Mouse (Mus musculus) layer of hippocampus, postnatal 25 days (tissue): ENCODE data around the gene Tmed6. TPM values are rescaled to one million over a fixed set of nuclear protein-coding genes. Genes with fewer than 3 reads are reported as not detected.
"Not testable (repeated sequence)": the region's sequence is repeated elsewhere in the genome, so short reads cannot be mapped to it uniquely, and the experiment has no call there.

Experiments used
- DNase-seq, 2 experiments: peaks; one replicate each; pipeline ENCODE4 v3.0.0; 2022; ENCODE audit warnings: mixed read lengths in 2 of 2, low spot score in 1 of 2; ENCODE audit errors: extremely low spot score in 1 of 2
- total RNA-seq, 2 experiments: library from RNA; stranded (reverse); gene quantifications; 2 replicates each; pipeline ENCODE4 v1.2.3; 2021

Tmed6 gene
- total RNA-seq, 2 experiments from 2014 or later, result not detected

- DNase-seq, result no peak
Measured at GRCm38 (mm10) chr8:107076239-107076888, 10.9 kb upstream of the Tmed6 start.

- no peak for DNase-seq
Measured at GRCm38 (mm10) chr8:107074128-107074527, 8.7 kb upstream of the Tmed6 start.

DNA sequence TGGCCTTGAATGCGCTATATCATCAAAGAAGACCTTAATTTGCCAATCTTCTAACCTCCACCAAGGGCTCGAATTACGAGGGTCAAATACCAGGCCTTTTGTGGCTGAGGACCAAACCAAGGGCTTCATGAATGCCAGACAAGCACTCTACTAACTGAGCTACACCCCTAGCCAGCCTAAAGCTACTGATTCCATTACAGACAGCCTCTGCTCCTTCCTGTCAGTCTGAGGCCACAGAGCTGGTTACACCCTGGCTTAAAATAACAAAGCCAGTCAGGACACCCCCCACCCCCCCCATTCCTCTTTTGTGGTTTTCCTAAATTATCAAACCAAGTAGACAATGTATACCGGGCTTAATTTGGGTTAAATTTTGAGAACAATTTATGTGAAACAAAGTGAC is 8.3 kb upstream of the Tmed6 start:
- DNase-seq, result no peak

GRCm38 (mm10) chr8:107062613-107063012 is 2.8 kb downstream of the Tmed6 start:
- DNase-seq, result no peak

GRCm38 (mm10) chr8:107056973-107057369 is 8.5 kb downstream of the Tmed6 start:
- DNase-seq, result no peak

DNA sequence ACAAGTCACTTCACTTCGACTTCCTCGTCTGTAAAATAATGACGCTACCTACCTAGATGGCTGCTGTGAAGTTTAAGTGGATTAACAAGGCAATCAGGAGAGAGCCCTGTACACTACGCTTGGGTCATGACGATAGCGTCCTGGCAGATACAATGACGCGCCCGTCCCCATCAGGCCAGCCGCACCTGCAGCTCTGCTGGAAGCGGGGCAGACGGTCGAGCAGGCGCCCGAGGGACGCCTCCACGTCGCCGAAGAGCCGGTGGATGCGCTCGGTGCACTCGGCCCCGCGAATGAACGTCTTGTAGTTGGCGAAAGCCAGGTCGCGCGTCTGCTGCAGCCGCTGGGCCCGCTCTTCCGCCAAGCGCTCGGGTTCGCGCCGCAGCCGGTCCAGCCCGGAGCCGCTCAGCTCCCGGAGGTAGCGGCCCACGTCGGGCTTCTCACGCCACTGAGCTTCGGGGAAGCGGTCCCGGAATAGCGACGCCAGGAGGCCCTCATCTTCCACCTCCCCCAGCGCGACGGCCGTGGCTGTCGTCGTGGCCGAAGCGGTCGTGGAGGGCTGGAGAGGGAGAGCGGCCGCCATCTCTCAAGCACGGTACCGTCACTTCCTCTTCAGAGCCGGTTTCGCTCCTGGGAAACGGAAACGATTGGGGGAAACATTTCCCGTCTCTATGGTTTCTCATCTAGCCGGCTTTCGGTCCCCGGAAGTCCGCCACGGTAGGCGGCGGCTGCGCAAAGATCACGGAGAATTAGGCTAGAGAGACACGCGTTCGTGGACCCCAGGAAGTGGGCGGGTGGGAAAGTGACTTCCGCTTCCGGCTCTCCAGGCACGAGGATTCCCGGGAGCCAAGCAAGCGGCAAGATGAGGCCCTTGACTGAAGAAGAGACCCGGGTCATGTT is 9.1 kb downstream of the Tmed6 start, which contains the start of the genes Cog8 and Nip7:
Gene Cog8 (minus strand): TSS at position 614 of the 897 bp plus-strand sequence.
Gene Nip7 (plus strand): TSS at position 802 of the 897 bp plus-strand sequence.
- DNase-seq, result peak; percentile 84 to 89

DNA sequence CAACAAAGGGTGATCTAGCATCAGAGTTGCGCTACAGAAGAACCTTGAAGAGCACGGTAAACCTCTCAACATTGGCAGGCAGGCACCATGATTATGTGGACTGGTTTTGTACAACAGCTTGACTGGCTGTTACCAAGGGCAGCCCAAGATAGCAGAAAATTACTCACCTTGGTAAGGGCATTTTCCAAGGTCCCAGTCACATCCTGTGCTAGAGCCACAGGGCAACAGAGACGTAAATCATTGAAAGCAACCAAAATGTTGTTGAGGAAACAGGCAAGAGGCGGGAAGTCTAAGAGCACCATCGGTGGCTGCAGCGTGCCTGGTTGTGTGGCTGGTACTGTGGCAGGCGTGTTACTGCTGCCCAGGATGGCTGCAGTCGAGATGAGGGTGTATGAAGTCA is 13.4 kb downstream of the Tmed6 start:
- DNase-seq, result no peak

DNA sequence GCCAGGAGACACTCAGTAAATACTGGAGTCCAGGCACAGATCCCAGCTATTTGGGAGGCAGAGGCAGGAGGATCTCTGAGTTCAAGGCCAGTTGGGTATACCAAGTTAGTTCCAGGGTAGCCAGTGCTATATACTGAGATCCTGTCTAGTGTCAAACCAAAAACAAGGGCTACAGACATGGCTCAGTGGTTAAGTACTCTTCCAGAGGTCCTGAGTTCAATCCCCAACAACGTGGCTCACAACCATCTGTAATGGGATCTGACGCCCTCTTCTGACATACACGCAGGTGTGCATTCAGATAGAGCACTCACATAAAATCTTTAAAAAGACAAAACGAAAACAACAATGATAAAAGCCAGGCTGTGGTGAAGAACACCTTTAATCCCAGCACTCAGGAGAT is 16.0 kb downstream of the Tmed6 start:
- DNase-seq, result no peak

GRCm38 (mm10) chr8:107048061-107048941 is 17.1 kb downstream of the Tmed6 start, which contains the start of gene Pdf:
Pdf (minus strand) TSS chr8:107048614.
- peak; percentile 75 to 79 for DNase-seq

DNA sequence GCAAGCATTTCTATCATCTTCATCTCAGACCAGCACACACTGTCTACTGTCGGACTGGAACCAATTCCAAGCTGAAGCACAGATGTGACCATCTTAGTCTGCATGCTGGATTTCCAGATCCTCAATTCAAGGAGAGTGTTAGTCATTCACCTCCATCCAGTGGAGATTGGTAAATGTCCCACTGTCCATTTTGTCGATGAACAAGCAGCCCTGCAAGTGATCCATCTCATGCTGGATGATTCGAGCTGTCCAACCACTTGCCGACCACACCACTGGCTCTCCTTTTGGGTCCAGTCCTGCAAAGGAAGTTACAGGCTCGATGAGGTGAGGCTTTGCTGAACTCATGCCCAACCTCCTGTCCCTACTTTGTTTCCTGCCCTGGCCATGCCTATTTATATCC is 18.5 kb downstream of the Tmed6 start:
- DNase-seq, result no peak

- DNase-seq, result no peak
Measured at GRCm38 (mm10) chr8:107045478-107045877, 20.0 kb downstream of the Tmed6 start.

- DNase-seq, result no peak
Measured at GRCm38 (mm10) chr8:107040632-107041031, 24.8 kb downstream of the Tmed6 start.

DNA sequence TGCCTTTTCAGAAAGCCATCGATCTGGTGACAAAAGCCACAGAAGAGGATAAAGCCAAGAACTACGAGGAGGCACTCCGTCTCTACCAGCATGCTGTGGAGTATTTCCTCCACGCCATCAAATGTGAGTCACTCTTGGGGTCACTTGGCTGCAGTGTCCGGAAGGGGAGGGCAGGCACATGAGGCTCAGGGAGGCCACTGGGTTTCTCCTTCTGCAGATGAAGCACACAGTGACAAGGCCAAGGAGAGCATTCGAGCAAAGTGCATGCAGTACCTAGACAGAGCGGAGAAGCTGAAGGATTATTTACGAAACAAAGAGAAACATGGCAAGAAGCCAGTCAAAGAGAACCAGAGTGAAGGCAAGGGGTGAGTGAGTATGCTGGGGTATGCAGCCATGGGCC is 28.8 kb downstream of the Tmed6 start:
- DNase-seq, result no peak

GRCm38 (mm10) chr8:107035641-107036040 is 29.8 kb downstream of the Tmed6 start:
- DNase-seq, result no peak

GRCm38 (mm10) chr8:107033609-107034008 is 31.8 kb downstream of the Tmed6 start:
- DNase-seq, result not testable (repeated sequence)

DNA sequence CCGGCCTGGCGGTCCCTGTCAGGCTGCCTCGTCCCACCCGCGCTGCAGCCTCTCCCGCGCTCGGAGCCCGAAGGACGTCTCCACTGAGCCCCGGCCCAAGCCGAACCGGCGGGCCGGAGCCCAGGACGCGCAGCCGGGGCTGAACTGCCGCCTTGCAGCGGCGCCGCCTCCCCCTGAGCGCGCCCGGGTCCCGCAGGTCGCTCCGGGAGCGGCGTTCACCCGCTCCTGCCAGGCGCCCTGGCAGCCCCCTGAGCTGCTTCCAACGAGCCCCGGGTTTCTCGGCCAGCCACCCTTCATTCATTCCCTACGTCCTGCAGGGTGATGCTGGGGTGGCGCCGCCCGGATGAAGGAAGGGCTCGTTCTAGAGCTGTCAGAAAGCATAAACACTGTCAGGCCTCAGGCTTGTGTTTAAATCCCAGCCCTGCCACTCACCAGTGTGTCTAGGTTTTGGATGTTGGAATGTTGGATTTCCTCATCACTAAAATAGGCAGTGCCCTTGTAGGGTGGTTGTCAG is 33.8 kb downstream of the Tmed6 start:
- DNase-seq, result peak in 1 of 2 experiments; percentile 16

GRCm38 (mm10) chr8:107030650-107031576 is 34.5 kb downstream of the Tmed6 start, which contains the start of gene Vps4a:
Vps4a (plus strand) TSS chr8:107031222.
- DNase-seq, result peak; percentile 93 to 95

- no peak for DNase-seq
Measured at GRCm38 (mm10) chr8:107030058-107030457, 35.4 kb downstream of the Tmed6 start.

- no peak for DNase-seq
Measured at GRCm38 (mm10) chr8:107029310-107029709, 36.1 kb downstream of the Tmed6 start.
